Mouse (Mus musculus): ENCODE measurements at regions not wholly inside any gene's neighbourhood (a gene's known extent, or its start where the extent isn't known, plus 50 kb on each side); places are given as distances from the start of the nearest gene placed in this dataset.

- TF ChIP-seq POLR2A (IDR thresholded peaks at IDR 0.05; ENCODE audit: low read depth, low read length) (no peak), CTCF (IDR thresholded peaks at IDR 0.05; ENCODE audit: borderline replicate concordance, insufficient read depth, low read length) (no peak)
Observed at GRCm38 (mm10) chrX:99389778-99390461, 81.2 kb downstream of the Pja1 start.
